Mouse (Mus musculus) cerebellum, adult 2 months (tissue): ENCODE measurements at regions not wholly inside any gene's neighbourhood (a gene's known extent, or its start where the extent isn't known, plus 50 kb on each side); places are given as distances from the start of the nearest gene placed in this dataset.
"Not testable (repeated sequence)": the region's sequence is repeated elsewhere in the genome, so short reads cannot be mapped to it uniquely, and the experiment has no call there.

ENCODE experiments used
- DNase-seq, 2 experiments: peaks; one replicate each; pipeline ENCODE4 v3.0.0; 2021
- H3K27ac ChIP-seq: fragments of 200-500 bp; 2 replicates; pipeline ENCODE4 v1.5.1; 2012; ENCODE audit warnings: low read length, control low read depth, inconsistent platforms; ENCODE audit not compliant: insufficient read depth
- H3K27me3 ChIP-seq: fragments of 200-500 bp; 2 replicates; pipeline ENCODE4 v1.6.1; 2012; ENCODE audit warnings: inconsistent platforms, mild to moderate bottlenecking, low read length, moderate library complexity; ENCODE audit not compliant: control insufficient read depth, insufficient read depth
- H3K4me1 ChIP-seq: fragments of 200-500 bp; 2 replicates; pipeline ENCODE4 v1.6.1; 2011; ENCODE audit warnings: low read length; ENCODE audit not compliant: control insufficient read depth, insufficient read depth
- H3K4me3 ChIP-seq: fragments of 200-500 bp; replicated peaks from 2 replicates; pipeline ENCODE3; 2011; ENCODE audit warnings: mild to moderate bottlenecking, low read depth, low read length, control low read depth; ENCODE audit not compliant: insufficient read depth
- CTCF ChIP-seq: fragments of 200-500 bp; IDR thresholded peaks from 2 replicates; pipeline ENCODE4 v1.5.1; 2011; ENCODE audit warnings: low read depth, mild to moderate bottlenecking, control low read depth, low read length, moderate library complexity, borderline replicate concordance; ENCODE audit not compliant: insufficient read depth
- POLR2A ChIP-seq: fragments of 200-500 bp; IDR thresholded peaks from 2 replicates; pipeline ENCODE4 v1.6.1; 2011; ENCODE audit warnings: low read length, control low read depth, borderline replicate concordance; ENCODE audit not compliant: insufficient read depth
- WGBS: fragments of 180-500 bp; shearing (Covaris S2); methylation state at CpG from one replicate; pipeline ENCODE4 v1.1.7; 2018; 5-methylcytosine and 5-hydroxymethylcytosine counted together

DNA sequence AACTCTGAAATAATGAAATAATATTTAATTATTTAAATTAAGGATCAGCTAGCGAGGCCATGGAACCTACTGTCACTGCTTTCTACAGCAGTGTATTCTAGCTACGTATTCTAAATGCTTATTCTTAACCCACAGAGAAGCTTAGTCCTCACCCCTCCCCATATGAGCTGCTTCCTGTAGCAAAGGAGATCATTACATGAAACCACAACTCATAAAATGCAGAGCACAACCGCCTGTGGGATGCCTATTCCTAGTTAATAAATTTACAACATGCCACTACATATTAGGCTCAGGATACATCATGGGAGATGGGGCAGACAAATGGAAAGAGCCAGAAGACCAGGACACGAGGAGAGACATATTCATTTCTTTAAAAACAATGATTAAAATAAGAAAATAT, 87.8 kb upstream of the Klhl1 start:
- WGBS: 77% methylated on average over 4 of the region's 4 CpGs
- Histone ChIP-seq H3K27me3 (no peaks in the 10 kb centered on the region), H3K27ac (no peak overlapping the region), H3K4me1 (no peaks in the 10 kb centered on the region), H3K4me3 (no peak overlapping the region)
- no peak for TF ChIP-seq POLR2A
- no peak for TF ChIP-seq CTCF
- no peak for DNase-seq

DNA sequence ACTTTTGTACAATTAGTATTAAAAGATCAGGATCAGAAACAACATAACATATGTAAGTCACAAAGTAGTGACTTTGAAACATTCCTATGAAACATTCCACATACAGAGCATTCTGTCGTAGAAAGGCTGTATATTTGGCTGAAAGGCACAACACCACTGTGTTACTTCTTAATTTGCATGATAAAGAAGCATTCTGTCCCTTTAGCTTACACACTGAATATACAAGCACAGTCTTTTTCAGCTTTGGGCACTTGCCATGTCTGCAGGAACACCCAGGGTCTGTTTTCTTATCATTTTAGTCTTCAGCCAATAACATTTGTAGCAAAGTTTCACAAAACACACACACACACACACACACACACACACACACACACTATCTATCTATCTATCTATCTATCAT, 82.2 kb upstream of the Klhl1 start:
- not testable (repeated sequence) for H3K27me3 ChIP-seq, DNase-seq
- WGBS: 17% methylated on average over 1 of the region's 1 CpGs

DNA sequence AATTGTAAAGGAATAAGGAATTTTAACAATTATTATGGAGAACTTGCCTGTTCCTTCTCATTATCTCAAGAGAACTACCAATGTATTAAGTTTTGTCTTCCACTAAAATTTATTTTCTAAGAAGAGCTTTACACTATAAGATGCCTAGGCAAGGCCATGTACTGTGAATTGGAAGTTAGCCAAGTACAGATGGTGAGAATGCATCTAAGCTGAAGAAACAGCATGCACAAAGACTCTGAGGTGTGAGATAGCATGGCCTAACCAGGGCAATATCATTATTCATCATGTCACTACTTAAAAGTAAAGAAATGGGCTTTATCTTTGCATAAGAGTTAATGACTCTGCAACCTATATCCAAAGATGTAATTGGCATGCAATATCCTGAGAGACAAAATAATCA, 73.1 kb upstream of the Klhl1 start:
- no peak for TF ChIP-seq POLR2A
- no peak for TF ChIP-seq CTCF
- H3K4me3 ChIP-seq: no peak overlapping the region
- DNase-seq: peak in 1 of 2 experiments; percentile 3

More for the DNA sequence above, 82.2 kb upstream of the Klhl1 start:
- not testable (repeated sequence) for H3K27ac ChIP-seq, H3K4me1 ChIP-seq, H3K4me3 ChIP-seq

More for the DNA sequence above, 73.1 kb upstream of the Klhl1 start:
- Histone ChIP-seq H3K27me3 (no peaks in the 10 kb centered on the region), H3K27ac (no peak overlapping the region), H3K4me1 (no peaks in the 10 kb centered on the region)
